Mouse (Mus musculus) embryonic fibroblast, embryonic 13.5 days (primary cell): ENCODE measurements around the gene Pecam1. TPM values are rescaled to one million over a fixed set of nuclear protein-coding genes. Genes with fewer than 3 reads are reported as not detected.
"Not testable (repeated sequence)": the region's sequence is repeated elsewhere in the genome, so short reads cannot be mapped to it uniquely, and the experiment has no call there.

Source experiments
- H3K27ac ChIP-seq: 2 replicates; pipeline ENCODE4 v1.5.1; 2012; ENCODE audit warnings: low read length, control low read depth, inconsistent platforms; ENCODE audit not compliant: insufficient read depth
- H3K4me1 ChIP-seq: 2 replicates; pipeline ENCODE4 v1.6.1; 2011; ENCODE audit warnings: low read length; ENCODE audit not compliant: control insufficient read depth, insufficient read depth
- H3K4me3 ChIP-seq: 2 replicates; pipeline ENCODE4 v1.5.1; 2011; ENCODE audit warnings: mild to moderate bottlenecking, control low read depth, low read length; ENCODE audit not compliant: insufficient read depth
- CTCF ChIP-seq: IDR thresholded peaks from 2 replicates; pipeline ENCODE4 v1.5.1; 2011; ENCODE audit warnings: mild to moderate bottlenecking, control low read depth, low read length, moderate library complexity, borderline replicate concordance; ENCODE audit not compliant: insufficient read depth
- POLR2A ChIP-seq: IDR thresholded peaks from 2 replicates; pipeline ENCODE4 v1.6.1; 2011; ENCODE audit warnings: low read depth, mild to moderate bottlenecking, control low read depth, low read length, moderate library complexity
- polyA plus RNA-seq: library from polyadenylated mRNA; stranded (reverse); fragments of >200 nt; gene quantifications from 2 replicates; pipeline ENCODE4 v1.2.4, GENCODE M21; 2011; ENCODE audit warnings: low read depth; ENCODE audit not compliant: missing spikeins, insufficient read length

The Pecam1 gene
- polyA plus RNA-seq, 1 experiment: 1.0 TPM

- TF ChIP-seq POLR2A: no peak
- TF ChIP-seq CTCF: no peak
- Histone ChIP-seq H3K4me1 (peaks cover 11% of the 10 kb centered on the region), H3K27ac (no peak overlapping the region), H3K4me3 (no peak overlapping the region)
Observed at GRCm38 (mm10) chr11:106663838-106664237, 86.6 kb downstream of the Pecam1 start.

GRCm38 (mm10) chr11:106662634-106663407 is 87.6 kb downstream of the Pecam1 start:
- Histone ChIP-seq H3K4me3 (no peak overlapping the region), H3K4me1 (peaks cover 15% of the 10 kb centered on the region), H3K27ac (no peak overlapping the region)
- TF ChIP-seq POLR2A: no peak
- TF ChIP-seq CTCF: no peak

- Histone ChIP-seq H3K4me1 (peaks cover 12% of the 10 kb centered on the region), H3K4me3 (no peak overlapping the region), H3K27ac (0 out of 2 replicates have a peak overlapping the region, but pooled peaks have one; percentile 60)
- TF ChIP-seq POLR2A: no peak
- TF ChIP-seq CTCF: no peak
Observed at GRCm38 (mm10) chr11:106660453-106661081, 89.9 kb downstream of the Pecam1 start.

GRCm38 (mm10) chr11:106659598-106660295 is 90.7 kb downstream of the Pecam1 start:
- Histone ChIP-seq H3K4me1 (peaks cover 12% of the 10 kb centered on the region), H3K27ac (peak overlapping the region; percentile 60)
- TF ChIP-seq POLR2A (no peak), CTCF (no peak)

GRCm38 (mm10) chr11:106658051-106658880 is 92.2 kb downstream of the Pecam1 start:
- Histone ChIP-seq H3K4me3 (no peak overlapping the region), H3K27ac (no peak overlapping the region), H3K4me1 (peaks cover 12% of the 10 kb centered on the region)
- TF ChIP-seq POLR2A (no peak), CTCF (no peak)

More at GRCm38 (mm10) chr11:106659598-106660295, 90.7 kb downstream of the Pecam1 start:
- H3K4me3 ChIP-seq: no peak overlapping the region

GRCm38 (mm10) chr11:106656896-106657498 is 93.4 kb downstream of the Pecam1 start:
- H3K4me3 ChIP-seq, H3K27ac ChIP-seq: not testable (repeated sequence)
- H3K4me1 ChIP-seq: peaks cover 12% of the 10 kb centered on the region

GRCm38 (mm10) chr11:106648347-106648746 is 102.1 kb downstream of the Pecam1 start:
- no peaks in the 10 kb centered on the region for H3K4me1 ChIP-seq
- no peak for TF ChIP-seq POLR2A
- TF ChIP-seq CTCF: peak; percentile 71; the same call in 1 of the 2 replicates
- H3K4me3 ChIP-seq: no peak overlapping the region

GRCm38 (mm10) chr11:106642966-106643637 is 107.3 kb downstream of the Pecam1 start:
- no peak for TF ChIP-seq POLR2A
- no peak for TF ChIP-seq CTCF
- Histone ChIP-seq H3K4me1 (no peaks in the 10 kb centered on the region), H3K27ac (no peak overlapping the region), H3K4me3 (no peak overlapping the region)

More at GRCm38 (mm10) chr11:106648347-106648746, 102.1 kb downstream of the Pecam1 start:
- no peak overlapping the region for H3K27ac ChIP-seq
